Mouse (Mus musculus): ENCODE data around the gene Irf3. TPM values are rescaled to one million over a fixed set of nuclear protein-coding genes. Genes with fewer than 3 reads are reported as not detected.

Gene Irf3
- total RNA-seq, 2 experiments from 2014 or later: 38.4 to 42.7 TPM

GRCm38 (mm10) chr7:45002440-45002839 is 5.0 kb downstream of the Irf3 start:
- Histone ChIP-seq H3K4me3 (no peak overlapping the region), H3K27ac (peak overlapping the region; percentile 23; the same call in 1 of the 2 replicates)
- TF ChIP-seq CTCF (conservative IDR thresholded peaks at IDR 0.05): no peak
- DNase-seq (ENCODE audit: low spot score in 2 of 2): no peak

DNA sequence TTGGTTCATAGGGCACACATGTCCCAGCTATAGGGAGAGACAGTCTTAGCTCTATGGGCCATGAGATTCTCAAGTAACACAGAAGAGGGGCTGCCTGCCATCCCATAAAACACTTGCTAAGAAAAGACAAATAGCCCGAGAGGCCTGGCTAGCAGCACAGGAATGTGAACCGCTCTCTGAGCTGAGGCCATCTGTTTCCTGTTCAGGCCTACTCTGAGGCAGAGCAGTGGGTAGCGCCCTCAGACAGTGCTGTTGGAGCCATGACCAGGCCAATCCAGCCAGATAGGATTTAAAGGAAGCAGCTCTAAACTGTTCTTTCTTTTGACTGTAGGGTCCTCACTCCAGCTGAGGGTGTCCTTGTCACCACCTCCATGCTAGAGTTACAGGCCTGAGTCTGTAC is 7.1 kb downstream of the Irf3 start:
- no peak overlapping the region; the same call in 1 of the 2 replicates for H3K27ac ChIP-seq
- no peak for TF ChIP-seq CTCF (conservative IDR thresholded peaks at IDR 0.05)
- no peak overlapping the region for H3K4me3 ChIP-seq
- no peak for DNase-seq (ENCODE audit: low spot score in 2 of 2)

- Histone ChIP-seq H3K27ac (no peak overlapping the region), H3K4me3 (no peak overlapping the region)
- DNase-seq (ENCODE audit: low spot score in 2 of 2): no peak
- no peak for TF ChIP-seq CTCF (conservative IDR thresholded peaks at IDR 0.05)
Observed at GRCm38 (mm10) chr7:45005321-45005992, 8.0 kb downstream of the Irf3 start.

DNA sequence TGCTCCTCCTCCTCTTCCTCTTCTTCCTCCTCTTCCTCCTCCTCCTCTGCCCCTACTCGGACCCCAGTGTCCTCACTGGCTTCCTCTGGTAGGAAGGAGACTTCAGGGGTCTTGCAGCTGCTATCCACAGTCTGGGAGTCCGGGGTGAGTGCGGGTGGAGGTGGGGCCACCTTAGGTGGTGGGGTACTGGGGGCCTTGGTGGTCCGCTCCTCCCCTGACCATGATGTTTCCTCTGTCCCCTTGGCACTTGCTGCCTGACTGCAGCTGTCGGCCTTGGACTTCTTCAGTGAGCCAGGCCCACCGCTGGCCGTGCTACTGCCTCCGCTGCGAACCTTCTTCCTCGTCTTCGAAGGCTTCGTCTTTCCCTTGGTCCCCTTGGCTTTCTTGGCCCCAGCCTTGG is 9.1 kb downstream of the Irf3 start:
- Histone ChIP-seq H3K27ac (no peak overlapping the region), H3K4me3 (no peak overlapping the region)
- DNase-seq (ENCODE audit: low spot score in 2 of 2): no peak
- no peak for TF ChIP-seq CTCF (conservative IDR thresholded peaks at IDR 0.05)

GRCm38 (mm10) chr7:45007141-45007540 is 9.7 kb downstream of the Irf3 start:
- Histone ChIP-seq H3K4me3 (no peak overlapping the region), H3K27ac (no peak overlapping the region)
- no peak for DNase-seq (ENCODE audit: low spot score in 2 of 2)
- TF ChIP-seq CTCF (conservative IDR thresholded peaks at IDR 0.05): no peak

DNA sequence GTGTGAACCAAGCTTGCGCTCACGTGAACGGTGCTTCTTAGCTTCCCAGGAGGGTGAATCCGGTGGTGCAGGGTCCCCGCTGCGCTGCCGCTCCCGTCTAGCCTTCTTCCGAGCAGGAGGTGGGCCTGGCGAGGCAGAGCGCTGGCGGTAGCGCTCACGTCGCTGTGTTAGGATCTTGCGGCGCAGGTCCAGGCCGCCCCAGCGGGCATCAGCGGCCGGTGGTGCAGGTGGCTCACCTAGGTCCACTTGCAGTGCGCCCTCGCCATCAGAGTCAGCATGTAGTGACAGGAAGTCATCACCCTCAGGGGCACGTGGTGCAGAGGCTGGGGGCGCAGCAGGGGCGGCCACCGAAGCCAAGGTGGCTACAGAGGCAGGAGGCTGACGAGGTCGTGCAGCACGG is 10.4 kb downstream of the Irf3 start:
- no peak for TF ChIP-seq CTCF (conservative IDR thresholded peaks at IDR 0.05)
- H3K4me3 ChIP-seq: no peak overlapping the region
- H3K27ac ChIP-seq: no peak overlapping the region
- no peak for DNase-seq (ENCODE audit: low spot score in 2 of 2)

DNA sequence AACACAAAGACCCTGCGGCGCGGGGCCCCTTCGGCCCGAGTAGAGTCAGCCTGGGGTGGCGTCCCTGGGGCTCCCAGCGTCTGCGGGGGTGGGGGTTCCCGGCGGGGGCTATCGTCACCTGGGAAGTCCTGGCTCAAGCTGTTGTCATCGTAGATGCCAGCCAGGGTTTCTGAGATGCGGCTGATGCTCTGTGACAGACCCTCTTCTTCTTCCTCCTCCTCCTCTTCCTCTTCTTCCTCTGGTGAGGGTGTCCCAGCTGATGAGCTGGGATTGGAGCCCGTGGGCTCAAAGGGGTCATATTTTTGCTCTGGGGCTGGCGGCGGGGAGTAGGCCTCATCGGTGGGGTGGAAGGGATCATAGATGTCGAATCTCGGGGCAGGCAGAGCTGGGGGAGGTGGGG is 11.0 kb downstream of the Irf3 start:
- no peak for TF ChIP-seq CTCF (conservative IDR thresholded peaks at IDR 0.05)
- no peak for DNase-seq (ENCODE audit: low spot score in 2 of 2)
- Histone ChIP-seq H3K4me3 (no peak overlapping the region), H3K27ac (no peak overlapping the region)

- TF ChIP-seq CTCF (conservative IDR thresholded peaks at IDR 0.05): no peak
- no peak overlapping the region for H3K27ac ChIP-seq
- DNase-seq (ENCODE audit: low spot score in 2 of 2): no peak
- H3K4me3 ChIP-seq: no peak overlapping the region
Observed at GRCm38 (mm10) chr7:45012011-45012410, 14.6 kb downstream of the Irf3 start.

DNA sequence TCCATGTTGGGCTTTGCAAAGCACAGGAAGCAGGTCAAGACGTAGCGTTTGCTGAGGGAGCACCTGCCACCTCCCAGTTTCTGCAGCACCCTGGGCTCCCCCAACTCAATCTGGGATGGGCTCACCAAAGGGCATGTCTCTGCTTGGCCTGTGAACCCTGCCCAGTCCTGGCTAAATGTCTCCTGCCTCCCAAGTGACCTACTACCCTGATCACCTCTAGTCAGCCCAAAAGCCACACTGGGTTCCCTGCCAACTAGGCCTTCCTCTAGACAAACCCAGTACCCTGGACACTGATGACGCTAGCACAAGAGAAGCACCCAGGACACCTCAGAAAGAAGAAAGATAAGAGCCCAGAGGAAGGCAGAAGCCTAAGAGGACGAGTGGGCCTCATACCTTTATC is 15.4 kb downstream of the Irf3 start:
- no peak for TF ChIP-seq CTCF (conservative IDR thresholded peaks at IDR 0.05)
- DNase-seq (ENCODE audit: low spot score in 2 of 2): no peak
- no peak overlapping the region for H3K4me3 ChIP-seq
- H3K27ac ChIP-seq: no peak overlapping the region

- TF ChIP-seq CTCF (conservative IDR thresholded peaks at IDR 0.05): no peak
- H3K4me3 ChIP-seq: no peak overlapping the region
Observed at GRCm38 (mm10) chr7:45013366-45014095, 16.1 kb downstream of the Irf3 start.

DNA sequence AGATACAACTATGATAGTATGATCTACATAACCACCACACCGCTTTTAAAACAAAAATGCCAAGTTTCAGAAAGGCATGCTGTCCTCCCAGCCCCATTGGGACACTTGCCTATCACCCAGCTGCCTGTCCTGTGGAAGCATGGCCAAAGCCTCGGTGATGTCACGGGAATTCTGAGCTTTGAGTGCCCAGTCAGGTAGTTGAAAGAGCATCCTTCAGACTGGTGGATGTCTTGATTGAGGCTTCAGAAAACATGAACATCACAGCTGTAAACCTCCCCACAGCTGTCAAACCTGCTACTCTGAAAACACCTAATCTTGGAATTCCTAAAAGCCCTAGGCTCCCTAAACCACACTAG is 16.6 kb downstream of the Irf3 start:
- Histone ChIP-seq H3K27ac (no peak overlapping the region), H3K4me3 (no peak overlapping the region)
- no peak for TF ChIP-seq CTCF (conservative IDR thresholded peaks at IDR 0.05)
- no peak for DNase-seq (ENCODE audit: low spot score in 2 of 2)

More at GRCm38 (mm10) chr7:45013366-45014095, 16.1 kb downstream of the Irf3 start:
- DNase-seq (ENCODE audit: low spot score in 2 of 2): no peak
- H3K27ac ChIP-seq: no peak overlapping the region

- H3K4me3 ChIP-seq: peak overlapping the region; percentile 90
- H3K27ac ChIP-seq: peak overlapping the region; percentile 93
- no peak for TF ChIP-seq CTCF (conservative IDR thresholded peaks at IDR 0.05)
- DNase-seq (ENCODE audit: low spot score in 2 of 2): no peak
Observed at GRCm38 (mm10) chr7:45015344-45015956, 18.0 kb downstream of the Irf3 start.

DNA sequence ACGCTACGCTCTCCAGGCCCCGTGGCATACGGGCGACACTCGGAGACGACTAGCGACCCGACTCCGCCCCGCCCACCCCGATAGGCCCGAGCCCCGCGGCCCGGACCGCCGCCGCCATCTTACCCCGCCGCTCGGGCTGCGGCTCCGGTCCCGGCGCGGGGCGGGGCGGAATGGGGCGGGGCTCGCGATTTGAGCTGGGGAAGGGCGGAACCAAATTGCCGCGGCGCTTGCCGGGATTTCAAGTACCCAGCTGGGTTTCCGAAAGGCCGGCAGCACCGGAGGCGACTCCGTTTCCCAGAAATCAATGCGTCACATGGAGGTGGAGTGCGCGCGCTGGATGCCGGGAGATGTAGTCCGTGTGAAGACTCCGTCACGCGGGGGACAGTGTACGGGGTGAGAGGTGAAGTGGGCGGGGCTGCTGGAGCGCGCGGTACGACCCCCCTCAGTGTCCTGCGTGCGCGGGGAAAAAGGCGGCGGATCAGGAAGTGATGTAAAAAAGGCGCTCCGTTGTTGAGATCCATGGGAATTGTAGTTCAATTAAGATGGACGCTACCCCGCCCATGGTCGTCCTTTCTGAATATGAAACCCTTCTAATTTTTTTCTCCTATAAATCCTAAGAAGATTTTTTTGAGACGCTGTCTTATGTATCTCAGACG is 18.6 kb downstream of the Irf3 start, which contains the start of gene Scaf1:
Scaf1 (minus strand) TSS at position 407 of the 656 bp plus-strand sequence.
- H3K27ac ChIP-seq: peak within 1 kb of the TSS; percentile 93
- DNase-seq (ENCODE audit: low spot score in 2 of 2): peak; percentile 99 to 100
- peak within 1 kb of the TSS; percentile 90 for H3K4me3 ChIP-seq
- no peak for TF ChIP-seq CTCF (conservative IDR thresholded peaks at IDR 0.05)

All from layer of hippocampus, adult 2 months (tissue).